Mouse (Mus musculus): ENCODE data around the gene Serpinf1. TPM values are rescaled to one million over a fixed set of nuclear protein-coding genes. Genes with fewer than 3 reads are reported as not detected.
A peak's percentile ranks its signal among the peaks of the same experiment; 100 is the strongest.
"Not testable (repeated sequence)": the region's sequence is repeated elsewhere in the genome, so short reads cannot be mapped to it uniquely, and the experiment has no call there.

Gene Serpinf1
- polyA plus RNA-seq, 1 experiment from 2014 or later = 40.1 TPM

DNA sequence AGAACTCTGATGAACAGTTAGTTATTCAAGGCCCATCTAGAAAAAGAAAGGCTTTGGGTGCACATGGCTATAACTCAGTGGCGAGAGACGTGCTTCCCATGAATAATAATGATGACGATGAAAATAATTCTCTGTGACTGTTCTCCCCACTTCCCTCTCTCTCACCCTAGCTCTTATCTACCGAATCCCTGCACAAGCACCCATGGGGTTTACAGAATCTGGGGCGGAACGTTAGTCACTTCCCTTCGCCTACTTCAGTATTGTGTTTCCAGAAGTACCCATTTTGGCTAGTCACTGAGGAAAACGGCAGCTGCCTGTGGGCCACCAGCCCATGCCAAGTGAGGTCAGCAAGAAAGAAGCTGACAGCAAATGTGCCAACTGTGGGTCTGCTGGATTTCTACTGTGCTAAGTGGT, 36.1 kb upstream of the Serpinf1 start:
- no peak for ATAC-seq (replicated peaks; ENCODE audit: extremely low read depth, insufficient read depth, low FRiP score)
- WGBS = 53% methylated on average over 8 of the region's 8 CpGs
- Histone ChIP-seq H3K27ac (ENCODE audit: low read length) (peak overlapping the region; percentile 98; the same call in 1 of the 2 replicates), H3K4me1 (ENCODE audit: control insufficient read depth, insufficient read depth, low read length) (peaks cover 36% of the 10 kb centered on the region), H3K4me2 (ENCODE audit: low read depth, low read length) (no peak overlapping the region), H3K9ac (ENCODE audit: low read length) (no peak overlapping the region; the same call in 1 of the 2 replicates), H3K4me3 (ENCODE audit: low read length) (no peak overlapping the region), H3K27me3 (ENCODE audit: control insufficient read depth, insufficient read depth, low read length) (no peaks in the 10 kb centered on the region), H3K36me3 (ENCODE audit: control insufficient read depth, insufficient read depth) (no peaks in the 10 kb centered on the region), H3K9me3 (replicated peaks; ENCODE audit: control insufficient read depth, low read length) (no peaks in the 10 kb centered on the region)

DNA sequence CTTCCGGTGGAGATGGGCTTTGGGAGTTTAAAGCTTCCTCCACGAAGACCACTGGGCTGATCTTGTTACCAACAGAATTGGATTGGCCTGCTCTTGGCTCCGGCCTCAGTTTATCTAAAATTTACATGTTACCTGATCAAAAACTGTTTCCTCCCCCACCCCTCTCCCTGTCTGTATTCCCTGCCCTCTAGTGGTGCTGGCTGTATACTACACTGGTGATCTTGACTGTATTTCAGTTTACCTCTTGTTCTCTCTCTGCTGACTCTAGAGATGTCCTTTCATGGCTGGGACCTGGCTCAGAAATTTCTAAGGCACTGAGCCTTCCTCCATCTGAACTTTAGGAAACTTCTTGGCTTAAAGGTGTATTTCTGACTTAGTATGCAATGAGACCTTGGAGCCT, 35.7 kb upstream of the Serpinf1 start:
- H3K9me3 ChIP-seq (replicated peaks; ENCODE audit: control insufficient read depth, low read length) = no peaks in the 10 kb centered on the region
- no peak overlapping the region for H3K9ac ChIP-seq (ENCODE audit: low read length)
- no peaks in the 10 kb centered on the region for H3K27me3 ChIP-seq (ENCODE audit: control insufficient read depth, insufficient read depth, low read length)
- H3K36me3 ChIP-seq (ENCODE audit: control insufficient read depth, insufficient read depth) = no peaks in the 10 kb centered on the region
- no peak overlapping the region for H3K4me2 ChIP-seq (ENCODE audit: low read depth, low read length)
- ATAC-seq (replicated peaks; ENCODE audit: extremely low read depth, insufficient read depth, low FRiP score) = no peak
- peaks cover 35% of the 10 kb centered on the region for H3K4me1 ChIP-seq (ENCODE audit: control insufficient read depth, insufficient read depth, low read length)
- no peak overlapping the region for H3K27ac ChIP-seq (ENCODE audit: low read length)
- H3K4me3 ChIP-seq (ENCODE audit: low read length) = no peak overlapping the region
- WGBS = 15% methylated on average over 3 of the region's 3 CpGs

DNA sequence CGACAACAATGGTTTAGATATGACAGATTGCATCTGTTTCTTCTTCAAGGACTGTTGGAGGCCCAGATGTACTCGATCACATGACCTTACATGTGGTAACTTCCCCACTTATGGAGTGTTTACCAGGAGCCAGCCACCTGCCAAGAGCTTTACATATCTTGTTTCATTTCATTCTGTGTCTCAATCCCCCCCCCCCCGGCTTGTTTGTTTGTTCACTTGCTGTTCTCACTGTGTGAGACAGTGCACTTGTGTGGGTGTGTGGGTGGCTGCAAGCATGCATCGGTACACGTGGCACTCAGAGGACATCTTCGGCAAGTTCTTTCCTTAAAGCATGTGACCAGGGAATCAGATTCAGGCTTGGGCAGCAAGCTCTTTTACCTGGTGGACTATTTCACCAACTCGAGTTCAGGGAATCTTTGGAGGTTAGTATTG, 34.0 kb upstream of the Serpinf1 start:
- no peak overlapping the region for H3K27ac ChIP-seq (ENCODE audit: low read length)
- H3K9me3 ChIP-seq (replicated peaks; ENCODE audit: control insufficient read depth, low read length) = no peaks in the 10 kb centered on the region
- H3K27me3 ChIP-seq (ENCODE audit: control insufficient read depth, insufficient read depth, low read length) = no peaks in the 10 kb centered on the region
- H3K4me1 ChIP-seq (ENCODE audit: control insufficient read depth, insufficient read depth, low read length) = peaks cover 29% of the 10 kb centered on the region
- ATAC-seq (replicated peaks; ENCODE audit: extremely low read depth, insufficient read depth, low FRiP score) = no peak
- H3K4me2 ChIP-seq (ENCODE audit: low read depth, low read length) = no peak overlapping the region
- 79% methylated on average over 7 of the region's 7 CpGs for WGBS
- H3K36me3 ChIP-seq (ENCODE audit: control insufficient read depth, insufficient read depth) = peaks cover 3% of the 10 kb centered on the region; the same call in 1 of the 2 replicates
- H3K4me3 ChIP-seq (ENCODE audit: low read length) = no peak overlapping the region
- no peak overlapping the region for H3K9ac ChIP-seq (ENCODE audit: low read length)

DNA sequence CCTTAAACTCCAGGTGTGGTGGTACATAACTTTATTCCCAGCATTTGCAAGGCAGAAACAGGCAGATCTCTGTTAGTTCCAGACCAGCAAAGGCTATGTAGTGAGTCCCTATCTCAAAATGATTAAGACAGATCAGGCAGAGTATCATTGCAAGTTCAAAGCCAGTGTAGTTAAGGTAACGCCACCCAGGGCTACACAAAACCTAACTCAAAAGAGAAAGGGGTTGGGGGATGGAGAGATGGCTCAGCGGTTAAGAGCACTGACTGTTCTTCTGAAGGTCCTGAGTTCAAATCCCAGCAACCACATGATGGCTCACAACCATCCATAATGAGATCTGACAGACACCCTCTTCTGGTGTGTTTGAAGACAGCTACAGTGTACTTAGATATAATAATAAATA, 33.5 kb upstream of the Serpinf1 start:
- ATAC-seq (replicated peaks; ENCODE audit: extremely low read depth, insufficient read depth, low FRiP score); H3K36me3 ChIP-seq (ENCODE audit: control insufficient read depth, insufficient read depth); H3K27me3 ChIP-seq (ENCODE audit: control insufficient read depth, insufficient read depth, low read length); H3K9ac ChIP-seq (ENCODE audit: low read length); H3K4me3 ChIP-seq (ENCODE audit: low read length); H3K9me3 ChIP-seq (replicated peaks; ENCODE audit: control insufficient read depth, low read length); H3K4me2 ChIP-seq (ENCODE audit: low read depth, low read length); H3K27ac ChIP-seq (ENCODE audit: low read length): not testable (repeated sequence)
- peaks cover 29% of the 10 kb centered on the region for H3K4me1 ChIP-seq (ENCODE audit: control insufficient read depth, insufficient read depth, low read length)
- WGBS = 79% methylated on average over 2 of the region's 2 CpGs

DNA sequence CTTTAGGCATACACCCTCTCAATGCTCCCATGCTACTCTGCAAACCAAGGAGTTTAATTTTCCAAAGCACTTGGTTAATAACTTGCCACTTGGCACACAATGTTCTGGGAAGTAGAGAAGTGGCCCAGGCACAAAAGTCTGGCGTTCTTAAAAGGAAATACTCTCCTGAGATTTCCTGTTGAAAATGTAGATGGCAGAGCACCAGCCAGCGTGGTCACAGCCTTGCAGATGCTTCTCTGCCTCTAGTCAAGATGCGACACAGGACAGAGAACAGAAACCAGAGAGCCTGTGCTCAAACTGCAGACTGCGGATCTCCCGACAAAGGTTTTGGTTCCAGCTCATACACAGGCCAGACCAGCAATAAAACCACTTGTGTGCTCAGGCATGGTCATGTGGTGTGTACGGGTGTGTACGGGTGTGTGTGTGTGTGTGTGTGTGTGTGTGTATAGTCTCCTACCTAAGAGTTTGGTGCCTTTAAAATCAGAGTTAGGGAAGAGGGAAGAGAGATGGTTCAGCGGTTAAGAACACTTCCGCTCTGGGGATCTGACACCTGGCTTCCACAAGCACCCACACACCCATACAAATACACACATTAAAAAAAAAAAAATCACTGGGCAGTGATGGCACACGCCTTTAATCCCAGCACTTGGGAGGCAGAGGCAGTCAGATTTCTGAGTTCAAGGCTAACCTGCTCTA, 32.7 kb upstream of the Serpinf1 start:
- Histone ChIP-seq H3K27ac (ENCODE audit: low read length) (peak overlapping the region; percentile 41), H3K4me3 (ENCODE audit: low read length) (peak overlapping the region; percentile 83), H3K27me3 (ENCODE audit: control insufficient read depth, insufficient read depth, low read length) (no peaks in the 10 kb centered on the region), H3K9me3 (replicated peaks; ENCODE audit: control insufficient read depth, low read length) (no peaks in the 10 kb centered on the region), H3K4me1 (ENCODE audit: control insufficient read depth, insufficient read depth, low read length) (peaks cover 28% of the 10 kb centered on the region), H3K36me3 (ENCODE audit: control insufficient read depth, insufficient read depth) (peaks cover 3% of the 10 kb centered on the region; the same call in 1 of the 2 replicates), H3K9ac (ENCODE audit: low read length) (peak overlapping the region; percentile 84), H3K4me2 (ENCODE audit: low read depth, low read length) (peak overlapping the region; percentile 99)
- ATAC-seq (replicated peaks; ENCODE audit: extremely low read depth, insufficient read depth, low FRiP score) = 0 out of 2 replicates have a peak, but pooled peaks have one; percentile 0
- WGBS = 71% methylated on average over 10 of the region's 10 CpGs

DNA sequence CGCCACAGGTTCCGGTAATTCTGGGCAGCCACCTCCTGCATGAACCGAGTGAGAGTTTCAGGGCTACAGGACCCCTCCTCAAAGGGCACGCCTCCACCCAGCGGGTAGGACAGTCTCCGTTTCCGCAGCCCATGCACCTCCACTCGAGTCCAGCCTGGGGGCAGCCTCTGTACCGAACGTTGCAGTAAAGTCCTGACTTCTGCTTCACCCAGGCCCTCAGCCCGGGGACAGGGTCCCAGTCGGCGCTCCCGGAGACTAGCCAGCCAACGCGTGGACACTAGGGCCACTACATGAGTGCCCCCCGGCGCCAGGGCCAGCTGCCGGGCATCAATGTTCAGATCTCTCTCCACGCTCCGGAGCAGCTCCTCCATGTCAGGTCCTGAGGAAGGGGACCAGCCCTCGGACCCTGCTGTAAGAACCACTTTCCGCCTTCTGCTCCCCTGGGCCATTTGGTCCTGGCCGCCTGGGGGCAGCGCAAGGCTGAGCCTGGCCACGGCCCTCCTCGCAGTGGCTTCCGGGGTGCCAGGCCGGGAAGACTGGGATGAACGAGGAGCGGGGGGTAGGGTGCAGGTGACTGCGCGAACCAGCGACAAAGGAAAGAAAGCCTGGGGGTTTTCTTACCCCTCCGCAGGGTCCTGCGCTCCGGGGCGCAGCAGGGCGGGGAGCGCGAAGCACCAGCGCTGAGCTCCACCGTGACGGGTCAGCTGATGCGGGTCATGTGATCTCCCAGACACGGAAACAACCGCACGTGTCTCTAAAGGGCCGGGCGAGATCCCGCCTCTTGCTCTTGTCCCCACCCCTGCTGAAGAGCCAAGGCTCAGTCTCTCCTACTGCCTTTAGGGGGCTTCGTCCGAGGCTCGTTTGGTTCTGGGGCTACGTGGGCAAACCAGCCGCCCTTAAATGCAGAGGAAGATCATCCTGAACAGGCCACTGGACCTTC, 31.8 kb upstream of the Serpinf1 start, which contains the start of gene Wdr81:
Wdr81 (minus strand) TSS at position 727 of the 940 bp plus-strand sequence.
- 2% methylated on average over 56 of the region's 56 CpGs for WGBS
- H3K27me3 ChIP-seq (ENCODE audit: control insufficient read depth, insufficient read depth, low read length) = no peaks in the 10 kb centered on the region
- ATAC-seq (replicated peaks; ENCODE audit: extremely low read depth, insufficient read depth, low FRiP score) = peak; percentile 91
- H3K36me3 ChIP-seq (ENCODE audit: control insufficient read depth, insufficient read depth) = peaks cover 5% of the 10 kb centered on the region; the same call in 1 of the 2 replicates
- H3K27ac ChIP-seq (ENCODE audit: low read length) = peak within 1 kb of the TSS; percentile 41
- peaks cover 19% of the 10 kb centered on the region for H3K4me1 ChIP-seq (ENCODE audit: control insufficient read depth, insufficient read depth, low read length)
- no peaks in the 10 kb centered on the region for H3K9me3 ChIP-seq (replicated peaks; ENCODE audit: control insufficient read depth, low read length)
- H3K4me2 ChIP-seq (ENCODE audit: low read depth, low read length) = peak within 1 kb of the TSS; percentile 99
- peak within 1 kb of the TSS; percentile 84 for H3K9ac ChIP-seq (ENCODE audit: low read length)
- peak within 1 kb of the TSS; percentile 83 for H3K4me3 ChIP-seq (ENCODE audit: low read length)

DNA sequence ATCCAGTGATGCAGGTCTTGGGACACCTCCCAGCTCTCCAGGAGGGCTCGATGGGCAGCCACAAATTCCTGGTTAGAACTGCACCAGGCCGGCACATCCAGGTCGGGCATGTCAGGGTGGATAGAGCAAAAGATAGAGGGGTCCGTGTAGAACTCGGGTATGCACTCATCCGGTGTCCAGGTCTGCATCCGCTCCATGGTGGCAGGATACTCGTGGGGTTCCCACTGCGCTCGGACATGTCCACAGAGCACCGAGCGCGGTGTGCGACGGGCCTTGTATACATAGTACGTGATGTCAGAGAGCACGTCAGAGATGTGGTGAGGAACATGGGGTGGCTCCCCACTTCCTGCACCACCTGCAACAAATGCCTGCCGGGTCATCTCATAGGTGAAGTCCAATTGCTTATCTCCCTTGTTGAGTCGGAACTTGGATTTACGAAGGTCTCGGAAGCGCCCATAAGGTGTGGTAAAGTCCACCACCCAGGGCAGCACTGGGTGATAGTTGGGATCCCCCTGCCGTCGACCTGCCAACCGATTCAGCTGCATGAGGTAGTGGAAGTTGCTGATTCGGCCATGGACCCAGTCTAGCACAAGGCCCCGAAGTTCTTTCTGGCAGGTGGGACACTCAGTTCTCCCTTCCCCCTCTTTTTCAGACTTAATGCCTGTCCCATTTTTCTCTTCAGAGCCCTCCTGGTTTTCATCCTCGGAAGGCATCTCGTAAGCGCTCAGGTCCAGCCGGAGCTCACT, 30.5 kb upstream of the Serpinf1 start:
- H3K4me2 ChIP-seq (ENCODE audit: low read depth, low read length) = no peak overlapping the region
- 92% methylated on average over 31 of the region's 31 CpGs for WGBS
- H3K4me1 ChIP-seq (ENCODE audit: control insufficient read depth, insufficient read depth, low read length) = peaks cover 16% of the 10 kb centered on the region
- H3K36me3 ChIP-seq (ENCODE audit: control insufficient read depth, insufficient read depth) = peaks cover 5% of the 10 kb centered on the region; the same call in 1 of the 2 replicates
- H3K27ac ChIP-seq (ENCODE audit: low read length) = no peak overlapping the region
- H3K27me3 ChIP-seq (ENCODE audit: control insufficient read depth, insufficient read depth, low read length) = no peaks in the 10 kb centered on the region
- H3K4me3 ChIP-seq (ENCODE audit: low read length) = no peak overlapping the region
- no peak for ATAC-seq (replicated peaks; ENCODE audit: extremely low read depth, insufficient read depth, low FRiP score)
- H3K9ac ChIP-seq (ENCODE audit: low read length) = no peak overlapping the region
- no peaks in the 10 kb centered on the region for H3K9me3 ChIP-seq (replicated peaks; ENCODE audit: control insufficient read depth, low read length)

DNA sequence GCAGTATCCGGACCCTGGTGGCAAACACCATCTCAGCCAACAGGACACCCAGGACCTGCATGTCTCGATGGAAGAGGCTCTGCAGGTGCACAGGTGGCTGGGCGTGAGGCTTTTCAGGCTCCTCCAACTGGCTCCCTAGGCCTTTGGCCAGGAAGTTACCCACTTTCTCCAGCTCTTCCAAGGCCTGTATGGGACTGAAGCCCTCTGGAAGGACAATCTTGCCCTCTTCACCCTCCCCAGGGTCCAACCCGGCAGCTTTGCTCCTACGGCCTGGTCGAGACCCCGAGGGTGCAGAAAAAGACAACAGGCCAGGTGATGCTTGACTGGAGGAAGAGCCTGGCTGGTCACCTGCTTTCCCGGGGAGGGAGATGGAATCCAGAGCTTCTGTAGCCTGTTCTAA, 29.6 kb upstream of the Serpinf1 start:
- Histone ChIP-seq H3K27ac (ENCODE audit: low read length) (no peak overlapping the region), H3K36me3 (ENCODE audit: control insufficient read depth, insufficient read depth) (peaks cover 10% of the 10 kb centered on the region), H3K4me1 (ENCODE audit: control insufficient read depth, insufficient read depth, low read length) (peaks cover 16% of the 10 kb centered on the region), H3K9me3 (replicated peaks; ENCODE audit: control insufficient read depth, low read length) (no peaks in the 10 kb centered on the region), H3K4me3 (ENCODE audit: low read length) (no peak overlapping the region), H3K4me2 (ENCODE audit: low read depth, low read length) (no peak overlapping the region), H3K9ac (ENCODE audit: low read length) (no peak overlapping the region), H3K27me3 (ENCODE audit: control insufficient read depth, insufficient read depth, low read length) (no peaks in the 10 kb centered on the region)
- ATAC-seq (replicated peaks; ENCODE audit: extremely low read depth, insufficient read depth, low FRiP score) = no peak
- WGBS = 90% methylated on average over 8 of the region's 8 CpGs
